Mouse (Mus musculus): ENCODE measurements around the gene Dcakd.

The Dcakd gene

GRCm38 (mm10) chr11:103028176-103028891 is at the start of gene Dcakd, which contains the start of gene Nmt1:
Dcakd (minus strand) TSS chr11:103028333.
Nmt1 (plus strand) TSS chr11:103028190.
- DNase-seq (ENCODE audit: low spot score in 2 of 2), result peak; percentile 94 to 97

GRCm38 (mm10) chr11:103076581-103076980 is 48.4 kb upstream of the Dcakd start:
- DNase-seq (ENCODE audit: low spot score in 2 of 2), result no peak

GRCm38 (mm10) chr11:103076010-103076409 is 47.9 kb upstream of the Dcakd start:
- no peak for DNase-seq (ENCODE audit: low spot score in 2 of 2)

- DNase-seq (ENCODE audit: low spot score in 2 of 2), result no peak
Observed at GRCm38 (mm10) chr11:103074796-103075323, 46.7 kb upstream of the Dcakd start.

- DNase-seq (ENCODE audit: low spot score in 2 of 2), result no peak
Observed at GRCm38 (mm10) chr11:103074121-103074650, 46.1 kb upstream of the Dcakd start.

- no peak for DNase-seq (ENCODE audit: low spot score in 2 of 2)
Observed at GRCm38 (mm10) chr11:103073671-103074070, 45.5 kb upstream of the Dcakd start.

- no peak for DNase-seq (ENCODE audit: low spot score in 2 of 2)
Observed at GRCm38 (mm10) chr11:103070322-103070880, 42.3 kb upstream of the Dcakd start.

GRCm38 (mm10) chr11:103069731-103070130 is 41.6 kb upstream of the Dcakd start:
- no peak for DNase-seq (ENCODE audit: low spot score in 2 of 2)

- no peak for DNase-seq (ENCODE audit: low spot score in 2 of 2)
Observed at GRCm38 (mm10) chr11:103068884-103069283, 40.8 kb upstream of the Dcakd start.

- DNase-seq (ENCODE audit: low spot score in 2 of 2), result no peak
Observed at GRCm38 (mm10) chr11:103068272-103068671, 40.1 kb upstream of the Dcakd start.

GRCm38 (mm10) chr11:103067457-103068001 is 39.4 kb upstream of the Dcakd start:
- no peak for DNase-seq (ENCODE audit: low spot score in 2 of 2)

- DNase-seq (ENCODE audit: low spot score in 2 of 2), result no peak
Observed at GRCm38 (mm10) chr11:103067051-103067361, 38.9 kb upstream of the Dcakd start.

GRCm38 (mm10) chr11:103066191-103067050 is 38.3 kb upstream of the Dcakd start:
- DNase-seq (ENCODE audit: low spot score in 2 of 2), result no peak

GRCm38 (mm10) chr11:103058499-103059085 is 30.5 kb upstream of the Dcakd start:
- DNase-seq (ENCODE audit: low spot score in 2 of 2), result no peak

- no peak for DNase-seq (ENCODE audit: low spot score in 2 of 2)
Observed at GRCm38 (mm10) chr11:103056636-103057035, 28.5 kb upstream of the Dcakd start.

GRCm38 (mm10) chr11:103054798-103055197 is 26.7 kb upstream of the Dcakd start:
- peak; percentile 62 to 67 for DNase-seq (ENCODE audit: low spot score in 2 of 2)

- DNase-seq (ENCODE audit: low spot score in 2 of 2), result no peak
Observed at GRCm38 (mm10) chr11:103053191-103054076, 25.3 kb upstream of the Dcakd start.

GRCm38 (mm10) chr11:103052078-103052477 is 23.9 kb upstream of the Dcakd start:
- DNase-seq (ENCODE audit: low spot score in 2 of 2), result no peak

- peak in 1 of 2 experiments; percentile 49 for DNase-seq (ENCODE audit: low spot score in 2 of 2)
Observed at GRCm38 (mm10) chr11:103051249-103051691, 23.1 kb upstream of the Dcakd start.

- no peak for DNase-seq (ENCODE audit: low spot score in 2 of 2)
Observed at GRCm38 (mm10) chr11:103050153-103050552, 22.0 kb upstream of the Dcakd start.

Measured in right cerebral cortex, postnatal 36 days (tissue).